Mouse (Mus musculus) ES-Bruce4 (cell line): ENCODE measurements around the gene Gm884.

Source experiments
- CTCF ChIP-seq: IDR thresholded peaks from one replicate; pipeline ENCODE4 v1.8.1; 2011; ENCODE audit warnings: low read depth, low read length
- EP300 ChIP-seq: IDR thresholded peaks from 2 replicates; pipeline ENCODE4 v1.6.1; 2011; ENCODE audit warnings: low read depth, low read length; ENCODE audit not compliant: insufficient read depth
- POLR2A ChIP-seq: IDR thresholded peaks from one replicate; pipeline ENCODE4 v1.8.1; 2011; ENCODE audit warnings: low read length; ENCODE audit not compliant: insufficient read depth

DNA sequence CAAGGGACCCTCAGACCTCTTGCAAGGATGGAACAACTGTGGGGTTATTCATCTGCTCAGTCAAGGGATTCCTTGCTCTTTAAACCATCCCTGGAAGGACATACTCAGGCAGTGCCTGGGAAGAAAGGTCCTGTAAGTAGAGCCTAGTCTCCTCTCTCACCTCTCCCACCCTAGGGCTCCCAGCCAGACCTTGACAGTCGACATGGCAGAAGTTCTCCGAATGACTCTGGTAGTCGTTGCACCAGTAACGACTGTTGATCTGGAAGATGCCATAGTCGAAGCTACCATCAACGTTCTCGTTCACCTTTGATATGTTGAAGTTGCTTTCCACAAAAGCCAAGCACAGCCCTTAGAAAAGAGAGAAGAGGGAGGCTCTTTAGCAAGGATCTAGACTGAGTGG lies 13.9 kb upstream of the Gm884 start:
- TF ChIP-seq POLR2A (no peak), CTCF (no peak), EP300 (no peak)
